Mouse (Mus musculus) lung, adult 18-20 months (tissue): ENCODE data around the gene Ankrd17.
A peak's percentile ranks its signal among the peaks of the same experiment; 100 is the strongest.

Source experiments
- DNase-seq, 2 experiments: peaks; one replicate each; pipeline ENCODE4 v3.0.0; 2022; ENCODE audit warnings: mixed read lengths in 2 of 2

Gene Ankrd17

GRCm38 (mm10) chr5:90203168-90203567, 163.2 kb downstream of the Ankrd17 start:
- peak in 1 of 2 experiments; percentile 32 for DNase-seq

GRCm38 (mm10) chr5:90202447-90203117, 163.8 kb downstream of the Ankrd17 start:
- DNase-seq = no peak

- peak; percentile 23 to 37 for DNase-seq
Observed at GRCm38 (mm10) chr5:90199922-90200632, 166.3 kb downstream of the Ankrd17 start.

- DNase-seq = peak; percentile 20 to 29
Observed at GRCm38 (mm10) chr5:90194831-90195230, 171.5 kb downstream of the Ankrd17 start.

- DNase-seq = no peak
Observed at GRCm38 (mm10) chr5:90182782-90183181, 183.6 kb downstream of the Ankrd17 start.

- DNase-seq = no peak
Observed at GRCm38 (mm10) chr5:90179094-90179493, 187.3 kb downstream of the Ankrd17 start.

GRCm38 (mm10) chr5:90178116-90178515, 188.3 kb downstream of the Ankrd17 start:
- no peak for DNase-seq
